Mouse (Mus musculus): ENCODE results near the gene Susd3. TPM values are rescaled to one million over a fixed set of nuclear protein-coding genes. Genes with fewer than 3 reads are reported as not detected.

The Susd3 gene
- polyA plus RNA-seq, 1 experiment from 2014 or later = 1.2 TPM

- ATAC-seq (ENCODE audit: insufficient number of reproducible peaks, low FRiP score, low TSS enrichment, low read depth) = no peak
- H3K9me3 ChIP-seq (ENCODE audit: control insufficient read depth, low read length) = no peaks in the 10 kb centered on the region
- H3K4me2 ChIP-seq (ENCODE audit: low read depth, severe bottlenecking) = no peak overlapping the region
- H3K4me3 ChIP-seq (ENCODE audit: low read depth, low read length) = no peak overlapping the region
- no peaks in the 10 kb centered on the region for H3K36me3 ChIP-seq (ENCODE audit: control insufficient read depth, insufficient read depth, low read length)
- no peak overlapping the region for H3K27ac ChIP-seq (replicated peaks; ENCODE audit: low read depth, low read length)
- peaks cover 12% of the 10 kb centered on the region for H3K27me3 ChIP-seq (ENCODE audit: control insufficient read depth, insufficient read depth, low read length)
- H3K9ac ChIP-seq (ENCODE audit: low read length) = no peak overlapping the region
- DNase-seq (ENCODE audit: low spot score) = no peak
- no peaks in the 10 kb centered on the region for H3K4me1 ChIP-seq (ENCODE audit: control insufficient read depth, insufficient read depth, low read length)
- WGBS = 71% methylated on average over 9 of the region's 9 CpGs
These were observed 6.0 kb downstream of the Susd3 start for GRCm38 (mm10) chr13:49242321-49243065.

GRCm38 (mm10) chr13:49238737-49239136, 9.8 kb downstream of the Susd3 start:
- Histone ChIP-seq H3K27ac (replicated peaks; ENCODE audit: low read depth, low read length) (no peak overlapping the region), H3K27me3 (ENCODE audit: control insufficient read depth, insufficient read depth, low read length) (no peaks in the 10 kb centered on the region), H3K4me1 (ENCODE audit: control insufficient read depth, insufficient read depth, low read length) (no peaks in the 10 kb centered on the region), H3K4me3 (ENCODE audit: low read depth, low read length) (no peak overlapping the region), H3K36me3 (ENCODE audit: control insufficient read depth, insufficient read depth, low read length) (no peaks in the 10 kb centered on the region), H3K4me2 (ENCODE audit: low read depth, severe bottlenecking) (no peak overlapping the region), H3K9ac (ENCODE audit: low read length) (no peak overlapping the region), H3K9me3 (ENCODE audit: control insufficient read depth, low read length) (no peaks in the 10 kb centered on the region)
- no peak for ATAC-seq (ENCODE audit: insufficient number of reproducible peaks, low FRiP score, low TSS enrichment, low read depth)
- DNase-seq (ENCODE audit: low spot score) = no peak
- 92% methylated on average over 8 of the region's 8 CpGs for WGBS

GRCm38 (mm10) chr13:49237617-49238016, 10.9 kb downstream of the Susd3 start:
- H3K27me3 ChIP-seq (ENCODE audit: control insufficient read depth, insufficient read depth, low read length) = no peaks in the 10 kb centered on the region
- H3K9ac ChIP-seq (ENCODE audit: low read length) = no peak overlapping the region
- no peak for DNase-seq (ENCODE audit: low spot score)
- H3K4me2 ChIP-seq (ENCODE audit: low read depth, severe bottlenecking) = no peak overlapping the region
- H3K4me1 ChIP-seq (ENCODE audit: control insufficient read depth, insufficient read depth, low read length) = no peaks in the 10 kb centered on the region
- no peak overlapping the region for H3K4me3 ChIP-seq (ENCODE audit: low read depth, low read length)
- H3K36me3 ChIP-seq (ENCODE audit: control insufficient read depth, insufficient read depth, low read length) = no peaks in the 10 kb centered on the region
- H3K9me3 ChIP-seq (ENCODE audit: control insufficient read depth, low read length) = no peaks in the 10 kb centered on the region
- ATAC-seq (ENCODE audit: insufficient number of reproducible peaks, low FRiP score, low TSS enrichment, low read depth) = no peak
- WGBS = 88% methylated on average over 8 of the region's 8 CpGs
- H3K27ac ChIP-seq (replicated peaks; ENCODE audit: low read depth, low read length) = no peak overlapping the region

GRCm38 (mm10) chr13:49234711-49235110, 13.8 kb downstream of the Susd3 start:
- H3K9me3 ChIP-seq (ENCODE audit: control insufficient read depth, low read length) = no peaks in the 10 kb centered on the region
- no peaks in the 10 kb centered on the region for H3K36me3 ChIP-seq (ENCODE audit: control insufficient read depth, insufficient read depth, low read length)
- no peak overlapping the region for H3K4me2 ChIP-seq (ENCODE audit: low read depth, severe bottlenecking)
- H3K27ac ChIP-seq (replicated peaks; ENCODE audit: low read depth, low read length) = no peak overlapping the region
- DNase-seq (ENCODE audit: low spot score) = no peak
- 93% methylated on average over 4 of the region's 4 CpGs for WGBS
- peaks cover 3% of the 10 kb centered on the region; the same call in 1 of the 2 replicates for H3K4me1 ChIP-seq (ENCODE audit: control insufficient read depth, insufficient read depth, low read length)
- no peak for ATAC-seq (ENCODE audit: insufficient number of reproducible peaks, low FRiP score, low TSS enrichment, low read depth)
- H3K27me3 ChIP-seq (ENCODE audit: control insufficient read depth, insufficient read depth, low read length) = no peaks in the 10 kb centered on the region
- no peak overlapping the region for H3K4me3 ChIP-seq (ENCODE audit: low read depth, low read length)
- H3K9ac ChIP-seq (ENCODE audit: low read length) = no peak overlapping the region

- no peak overlapping the region for H3K9ac ChIP-seq (ENCODE audit: low read length)
- H3K9me3 ChIP-seq (ENCODE audit: control insufficient read depth, low read length) = no peaks in the 10 kb centered on the region
- H3K27ac ChIP-seq (replicated peaks; ENCODE audit: low read depth, low read length) = no peak overlapping the region
- WGBS = 90% methylated on average over 8 of the region's 8 CpGs
- peaks cover 3% of the 10 kb centered on the region; the same call in 1 of the 2 replicates for H3K4me1 ChIP-seq (ENCODE audit: control insufficient read depth, insufficient read depth, low read length)
- no peak for DNase-seq (ENCODE audit: low spot score)
- H3K36me3 ChIP-seq (ENCODE audit: control insufficient read depth, insufficient read depth, low read length) = no peaks in the 10 kb centered on the region
- H3K4me3 ChIP-seq (ENCODE audit: low read depth, low read length) = no peak overlapping the region
- no peaks in the 10 kb centered on the region for H3K27me3 ChIP-seq (ENCODE audit: control insufficient read depth, insufficient read depth, low read length)
- H3K4me2 ChIP-seq (ENCODE audit: low read depth, severe bottlenecking) = no peak overlapping the region
- ATAC-seq (ENCODE audit: insufficient number of reproducible peaks, low FRiP score, low TSS enrichment, low read depth) = no peak
These were observed 14.5 kb downstream of the Susd3 start for GRCm38 (mm10) chr13:49233792-49234572.

GRCm38 (mm10) chr13:49225633-49226032, 22.9 kb downstream of the Susd3 start:
- Histone ChIP-seq H3K9ac (ENCODE audit: low read length) (no peak overlapping the region), H3K9me3 (ENCODE audit: control insufficient read depth, low read length) (no peaks in the 10 kb centered on the region; the same call in 1 of the 2 replicates), H3K4me3 (ENCODE audit: low read depth, low read length) (no peak overlapping the region), H3K27ac (replicated peaks; ENCODE audit: low read depth, low read length) (no peak overlapping the region), H3K4me2 (ENCODE audit: low read depth, severe bottlenecking) (no peak overlapping the region), H3K36me3 (ENCODE audit: control insufficient read depth, insufficient read depth, low read length) (no peaks in the 10 kb centered on the region), H3K4me1 (ENCODE audit: control insufficient read depth, insufficient read depth, low read length) (peaks cover 3% of the 10 kb centered on the region; the same call in 1 of the 2 replicates), H3K27me3 (ENCODE audit: control insufficient read depth, insufficient read depth, low read length) (no peaks in the 10 kb centered on the region)
- no peak for ATAC-seq (ENCODE audit: insufficient number of reproducible peaks, low FRiP score, low TSS enrichment, low read depth)
- no peak for DNase-seq (ENCODE audit: low spot score)
- 25% methylated on average over 4 of the region's 4 CpGs for WGBS

- H3K9me3 ChIP-seq (ENCODE audit: control insufficient read depth, low read length) = no peaks in the 10 kb centered on the region; the same call in 1 of the 2 replicates
- no peaks in the 10 kb centered on the region for H3K36me3 ChIP-seq (ENCODE audit: control insufficient read depth, insufficient read depth, low read length)
- H3K4me3 ChIP-seq (ENCODE audit: low read depth, low read length) = no peak overlapping the region
- H3K27ac ChIP-seq (replicated peaks; ENCODE audit: low read depth, low read length) = no peak overlapping the region
- H3K4me2 ChIP-seq (ENCODE audit: low read depth, severe bottlenecking) = no peak overlapping the region
- 61% methylated on average over 3 of the region's 3 CpGs for WGBS
- DNase-seq (ENCODE audit: low spot score) (no peak), ATAC-seq (ENCODE audit: insufficient number of reproducible peaks, low FRiP score, low TSS enrichment, low read depth) (no peak)
- H3K9ac ChIP-seq (ENCODE audit: low read length) = no peak overlapping the region
- H3K4me1 ChIP-seq (ENCODE audit: control insufficient read depth, insufficient read depth, low read length) = peaks cover 3% of the 10 kb centered on the region; the same call in 1 of the 2 replicates
- H3K27me3 ChIP-seq (ENCODE audit: control insufficient read depth, insufficient read depth, low read length) = no peaks in the 10 kb centered on the region
These were observed 23.3 kb downstream of the Susd3 start for GRCm38 (mm10) chr13:49225159-49225558.

- Histone ChIP-seq H3K4me3 (ENCODE audit: low read depth, low read length) (no peak overlapping the region), H3K27ac (replicated peaks; ENCODE audit: low read depth, low read length) (no peak overlapping the region), H3K36me3 (ENCODE audit: control insufficient read depth, insufficient read depth, low read length) (no peaks in the 10 kb centered on the region), H3K4me1 (ENCODE audit: control insufficient read depth, insufficient read depth, low read length) (peaks cover under 1% of the 10 kb centered on the region; the same call in 1 of the 2 replicates), H3K4me2 (ENCODE audit: low read depth, severe bottlenecking) (no peak overlapping the region), H3K27me3 (ENCODE audit: control insufficient read depth, insufficient read depth, low read length) (no peaks in the 10 kb centered on the region), H3K9me3 (ENCODE audit: control insufficient read depth, low read length) (no peaks in the 10 kb centered on the region; the same call in 1 of the 2 replicates), H3K9ac (ENCODE audit: low read length) (no peak overlapping the region)
- ATAC-seq (ENCODE audit: insufficient number of reproducible peaks, low FRiP score, low TSS enrichment, low read depth) = no peak
- 24% methylated on average over 6 of the region's 6 CpGs for WGBS
- DNase-seq (ENCODE audit: low spot score) = no peak
These were observed 23.8 kb downstream of the Susd3 start for GRCm38 (mm10) chr13:49224729-49225128.
